Mouse (Mus musculus): ENCODE data around the gene Macrod2. TPM values are rescaled to one million over a fixed set of nuclear protein-coding genes. Genes with fewer than 3 reads are reported as not detected.

The Macrod2 gene
- polyA plus RNA-seq, 1 experiment from 2014 or later: 34.8 TPM

- H3K4me3 ChIP-seq (replicated peaks): no peak overlapping the region
- no peak overlapping the region for H3K9ac ChIP-seq
- no peak overlapping the region for H3K27ac ChIP-seq
- 79% methylated on average over 3 of the region's 3 CpGs for WGBS
- no peak overlapping the region for H3K4me2 ChIP-seq
- H3K27me3 ChIP-seq: no peaks in the 10 kb centered on the region
- H3K4me1 ChIP-seq: no peaks in the 10 kb centered on the region
- ATAC-seq (replicated peaks; ENCODE audit: low FRiP score): no peak
- H3K9me3 ChIP-seq (replicated peaks): no peaks in the 10 kb centered on the region
- H3K36me3 ChIP-seq: no peaks in the 10 kb centered on the region
Observed at GRCm38 (mm10) chr2:140896396-140897082, 501.4 kb downstream of the Macrod2 start.

- 67% methylated on average over 7 of the region's 7 CpGs for WGBS
Observed at GRCm38 (mm10) chr2:140898408-140898985, 503.4 kb downstream of the Macrod2 start.

GRCm38 (mm10) chr2:140905331-140905730 lies 510.2 kb downstream of the Macrod2 start:
- no peak overlapping the region for H3K9ac ChIP-seq
- no peaks in the 10 kb centered on the region for H3K27me3 ChIP-seq
- H3K36me3 ChIP-seq: no peaks in the 10 kb centered on the region
- H3K27ac ChIP-seq: no peak overlapping the region
- no peak for ATAC-seq (replicated peaks; ENCODE audit: low FRiP score)
- H3K4me3 ChIP-seq (replicated peaks): no peak overlapping the region
- no peaks in the 10 kb centered on the region for H3K9me3 ChIP-seq (replicated peaks)
- WGBS: 83% methylated on average over 4 of the region's 4 CpGs
- no peaks in the 10 kb centered on the region for H3K4me1 ChIP-seq
- no peak overlapping the region for H3K4me2 ChIP-seq

More at GRCm38 (mm10) chr2:140898408-140898985, 503.4 kb downstream of the Macrod2 start:
- Histone ChIP-seq H3K27ac (no peak overlapping the region), H3K4me1 (no peaks in the 10 kb centered on the region), H3K9ac (no peak overlapping the region), H3K36me3 (no peaks in the 10 kb centered on the region), H3K4me2 (no peak overlapping the region), H3K9me3 (replicated peaks) (no peaks in the 10 kb centered on the region), H3K27me3 (no peaks in the 10 kb centered on the region), H3K4me3 (replicated peaks) (no peak overlapping the region)
- no peak for ATAC-seq (replicated peaks; ENCODE audit: low FRiP score)

- Histone ChIP-seq H3K9ac (no peak overlapping the region), H3K27ac (no peak overlapping the region), H3K4me2 (no peak overlapping the region), H3K36me3 (no peaks in the 10 kb centered on the region), H3K4me3 (replicated peaks) (no peak overlapping the region), H3K4me1 (no peaks in the 10 kb centered on the region), H3K27me3 (no peaks in the 10 kb centered on the region), H3K9me3 (replicated peaks) (no peaks in the 10 kb centered on the region)
- ATAC-seq (replicated peaks; ENCODE audit: low FRiP score): no peak
- WGBS: 61% methylated on average over 3 of the region's 3 CpGs
Observed at GRCm38 (mm10) chr2:140906123-140906522, 511.0 kb downstream of the Macrod2 start.

GRCm38 (mm10) chr2:140911463-140911862 lies 516.4 kb downstream of the Macrod2 start:
- Histone ChIP-seq H3K4me3 (replicated peaks) (no peak overlapping the region), H3K27ac (no peak overlapping the region), H3K27me3 (no peaks in the 10 kb centered on the region), H3K4me1 (no peaks in the 10 kb centered on the region), H3K9me3 (replicated peaks) (no peaks in the 10 kb centered on the region), H3K36me3 (no peaks in the 10 kb centered on the region), H3K9ac (no peak overlapping the region), H3K4me2 (no peak overlapping the region)
- WGBS: 56% methylated on average over 6 of the region's 6 CpGs
- 0 out of 2 replicates have a peak, but pooled peaks have one; percentile 5 for ATAC-seq (replicated peaks; ENCODE audit: low FRiP score)

GRCm38 (mm10) chr2:140912179-140912578 lies 517.1 kb downstream of the Macrod2 start:
- peak; percentile 94 for ATAC-seq (replicated peaks; ENCODE audit: low FRiP score)

GRCm38 (mm10) chr2:140912931-140913330 lies 517.8 kb downstream of the Macrod2 start:
- Histone ChIP-seq H3K27ac (no peak overlapping the region), H3K27me3 (no peaks in the 10 kb centered on the region), H3K4me3 (replicated peaks) (no peak overlapping the region), H3K4me1 (no peaks in the 10 kb centered on the region), H3K36me3 (no peaks in the 10 kb centered on the region), H3K4me2 (no peak overlapping the region), H3K9me3 (replicated peaks) (no peaks in the 10 kb centered on the region), H3K9ac (no peak overlapping the region)
- no peak for ATAC-seq (replicated peaks; ENCODE audit: low FRiP score)
- WGBS: 70% methylated on average over 2 of the region's 2 CpGs

More at GRCm38 (mm10) chr2:140912179-140912578, 517.1 kb downstream of the Macrod2 start:
- H3K36me3 ChIP-seq: no peaks in the 10 kb centered on the region
- 31% methylated on average over 1 of the region's 1 CpGs for WGBS
- no peak overlapping the region for H3K4me2 ChIP-seq
- no peaks in the 10 kb centered on the region for H3K4me1 ChIP-seq
- no peak overlapping the region for H3K4me3 ChIP-seq (replicated peaks)
- no peak overlapping the region for H3K27ac ChIP-seq
- no peaks in the 10 kb centered on the region for H3K27me3 ChIP-seq
- H3K9ac ChIP-seq: no peak overlapping the region
- H3K9me3 ChIP-seq (replicated peaks): no peaks in the 10 kb centered on the region

GRCm38 (mm10) chr2:140913679-140914412 lies 518.7 kb downstream of the Macrod2 start:
- Histone ChIP-seq H3K4me2 (no peak overlapping the region), H3K36me3 (no peaks in the 10 kb centered on the region), H3K4me3 (replicated peaks) (no peak overlapping the region), H3K27me3 (no peaks in the 10 kb centered on the region), H3K9ac (no peak overlapping the region), H3K9me3 (replicated peaks) (no peaks in the 10 kb centered on the region), H3K4me1 (no peaks in the 10 kb centered on the region), H3K27ac (no peak overlapping the region)
- ATAC-seq (replicated peaks; ENCODE audit: low FRiP score): no peak
- WGBS: 80% methylated on average over 7 of the region's 7 CpGs

GRCm38 (mm10) chr2:140926922-140927321 lies 531.8 kb downstream of the Macrod2 start:
- no peaks in the 10 kb centered on the region for H3K27me3 ChIP-seq
- no peak overlapping the region for H3K9ac ChIP-seq
- H3K4me3 ChIP-seq (replicated peaks): no peak overlapping the region
- H3K27ac ChIP-seq: no peak overlapping the region
- H3K9me3 ChIP-seq (replicated peaks): no peaks in the 10 kb centered on the region
- no peaks in the 10 kb centered on the region for H3K36me3 ChIP-seq
- H3K4me1 ChIP-seq: no peaks in the 10 kb centered on the region
- H3K4me2 ChIP-seq: no peak overlapping the region
- no peak for ATAC-seq (replicated peaks; ENCODE audit: low FRiP score)

- no peaks in the 10 kb centered on the region for H3K36me3 ChIP-seq
- H3K9me3 ChIP-seq (replicated peaks): no peaks in the 10 kb centered on the region
- WGBS: 39% methylated on average over 1 of the region's 1 CpGs
- no peaks in the 10 kb centered on the region for H3K27me3 ChIP-seq
- H3K4me2 ChIP-seq: no peak overlapping the region
- H3K4me1 ChIP-seq: no peaks in the 10 kb centered on the region
- H3K9ac ChIP-seq: no peak overlapping the region
- H3K4me3 ChIP-seq (replicated peaks): no peak overlapping the region
- ATAC-seq (replicated peaks; ENCODE audit: low FRiP score): peak; percentile 81
- no peak overlapping the region for H3K27ac ChIP-seq
Observed at GRCm38 (mm10) chr2:140934483-140934882, 539.4 kb downstream of the Macrod2 start.

- H3K27me3 ChIP-seq: no peaks in the 10 kb centered on the region
- no peak overlapping the region for H3K9ac ChIP-seq
- no peaks in the 10 kb centered on the region for H3K9me3 ChIP-seq (replicated peaks)
- 94% methylated on average over 3 of the region's 3 CpGs for WGBS
- no peaks in the 10 kb centered on the region for H3K36me3 ChIP-seq
- H3K4me2 ChIP-seq: no peak overlapping the region
- no peak overlapping the region for H3K27ac ChIP-seq
- no peak overlapping the region for H3K4me3 ChIP-seq (replicated peaks)
- ATAC-seq (replicated peaks; ENCODE audit: low FRiP score): no peak
- H3K4me1 ChIP-seq: no peaks in the 10 kb centered on the region
Observed at GRCm38 (mm10) chr2:140949461-140949860, 554.4 kb downstream of the Macrod2 start.

GRCm38 (mm10) chr2:140959246-140959645 lies 564.1 kb downstream of the Macrod2 start:
- Histone ChIP-seq H3K4me1 (no peaks in the 10 kb centered on the region), H3K9ac (no peak overlapping the region), H3K36me3 (no peaks in the 10 kb centered on the region), H3K9me3 (replicated peaks) (no peaks in the 10 kb centered on the region), H3K27me3 (no peaks in the 10 kb centered on the region), H3K4me2 (no peak overlapping the region), H3K27ac (no peak overlapping the region), H3K4me3 (replicated peaks) (no peak overlapping the region)
- ATAC-seq (replicated peaks; ENCODE audit: low FRiP score): no peak
- 65% methylated on average over 2 of the region's 2 CpGs for WGBS

Measured in kidney, embryonic 15.5 days (tissue).